Mouse (Mus musculus) gastrocnemius, postnatal 25 days (tissue): Measurements from ENCODE around the gene Arhgap21. TPM values are rescaled to one million over a fixed set of nuclear protein-coding genes. Genes with fewer than 3 reads are reported as not detected.

Experiments used
- total RNA-seq, 2 experiments: library from RNA; stranded (reverse); gene quantifications; 1 replicate in 1 of 2; 2 replicates in 1 of 2; pipeline ENCODE4 v1.2.3; 2021

The Arhgap21 gene
- total RNA-seq, 2 experiments from 2014 or later: 24.1 to 30.2 TPM

Other genes with a start within 250 kb of the Arhgap21 start
- gene Enkur, start 236.5 kb upstream of the Arhgap21 start, total RNA-seq: under 1 TPM; 0.31 to 0.96 TPM
- gene Thnsl1, start 236.8 kb upstream of the Arhgap21 start, total RNA-seq: 1 to 10 TPM; 2.4 to 2.5 TPM